Mouse (Mus musculus) liver, embryonic 14.5 days (tissue): ENCODE results near the gene 1700028K03Rik. TPM values are rescaled to one million over a fixed set of nuclear protein-coding genes. Genes with fewer than 3 reads are reported as not detected.

Source experiments
- ATAC-seq: fragments of 200-750 bp; cut with Nextera tagmentation; 2 replicates; pipeline ENCODE4 v1.8.0; 2017; ENCODE audit warnings: moderate number of reproducible peaks, mild to moderate bottlenecking, moderate library complexity; ENCODE audit not compliant: insufficient read depth
- DNase-seq, 3 experiments: peaks; one replicate each; pipeline ENCODE4 v3.0.0-alpha.2; 2012 to 2013; ENCODE audit warnings: low read depth in 3 of 3, low spot score in 3 of 3
- H3K27ac ChIP-seq: fragments of 300-500 bp; sonication (generic); 2 replicates; pipeline ENCODE4 v1.5.1; 2014; ENCODE audit warnings: moderate library complexity, mild to moderate bottlenecking, control low read depth, inconsistent platforms
- H3K27me3 ChIP-seq: fragments of 300-500 bp; sonication (generic); 2 replicates; pipeline ENCODE4 v1.6.1; 2014; ENCODE audit warnings: mild to moderate bottlenecking, low read length, moderate library complexity; ENCODE audit not compliant: control insufficient read depth, insufficient read depth
- H3K36me3 ChIP-seq: fragments of 300-500 bp; sonication (generic); replicated peaks from 2 replicates; pipeline ENCODE4 v1.6.1; 2014; ENCODE audit warnings: low read depth; ENCODE audit not compliant: control insufficient read depth, insufficient read depth
- H3K4me1 ChIP-seq, 2 experiments: fragments of 200-500 bp in 1 of 2; fragments of 300-500 bp in 1 of 2; sonication (generic) in 1 of 2; replicated peaks; 2 replicates each; pipeline ENCODE4 v1.6.1; 2012 to 2014; ENCODE audit warnings: antibody characterized with exemption in 1 of 2, inconsistent platforms in 1 of 2, low read length in 1 of 2; ENCODE audit not compliant: control insufficient read depth in 2 of 2, insufficient read depth in 2 of 2
- H3K4me2 ChIP-seq: fragments of 300-500 bp; sonication (generic); 2 replicates; pipeline ENCODE4 v1.6.1; 2014; ENCODE audit warnings: low read depth, mild to moderate bottlenecking, control low read depth, moderate library complexity
- H3K4me3 ChIP-seq, 2 experiments: fragments of 200-500 bp in 1 of 2; fragments of 300-500 bp in 1 of 2; sonication (generic) in 1 of 2; 2 replicates each; pipeline ENCODE4 v1.5.1; 2012 to 2014; ENCODE audit warnings: low read depth in 2 of 2, low read length in 2 of 2, mild to moderate bottlenecking in 2 of 2, control low read depth in 1 of 2, inconsistent platforms in 1 of 2, moderate library complexity in 1 of 2; ENCODE audit not compliant: insufficient read depth in 1 of 2
- H3K9ac ChIP-seq: fragments of 300-500 bp; sonication (generic); replicated peaks from 2 replicates; pipeline ENCODE4 v1.6.1; 2014; ENCODE audit warnings: mild to moderate bottlenecking, control low read depth, moderate library complexity
- H3K9me3 ChIP-seq: fragments of 300-500 bp; sonication (generic); 2 replicates; pipeline ENCODE4 v1.6.1; 2016; ENCODE audit warnings: low read length, mixed read lengths; ENCODE audit not compliant: control insufficient read depth
- CTCF ChIP-seq: IDR thresholded peaks from 2 replicates; pipeline ENCODE4 v1.5.1; 2016; ENCODE audit warnings: antibody characterized with exemption, low read depth, control low read depth
- EP300 ChIP-seq: IDR thresholded peaks from 2 replicates; pipeline ENCODE4 v1.6.1; 2016; ENCODE audit warnings: antibody characterized with exemption, low read depth
- WGBS: fragments of 180-500 bp; shearing (Covaris S2); extraction: QIAGEN DNeasy Blood & Tissue Kit; methylation state at CpG from one replicate; pipeline ENCODE4 v1.1.7; 2014; ENCODE audit not compliant: insufficient replicate concordance; 5-methylcytosine and 5-hydroxymethylcytosine counted together
- polyA plus RNA-seq, 2 experiments: library from polyadenylated mRNA; depleted of rRNA in 1 of 2; stranded (reverse) in 1 of 2; unstranded in 1 of 2; fragments of >200 nt; fragmentation: Nextera tagmentation in 1 of 2; extraction: Ambion mirVana in 1 of 2; gene quantifications; 2 replicates each; pipeline versions ENCODE4 v1.2.1 to v1.2.3; 2012 to 2014

1700028K03Rik gene
- polyA plus RNA-seq, 2 experiments = 0.01 TPM; not detected in 1

GRCm38 (mm10) chr5:107496047-107496446 is 38.5 kb upstream of the 1700028K03Rik start:
- WGBS = 68% methylated on average over 2 of the region's 2 CpGs
- ATAC-seq = no peak

DNA sequence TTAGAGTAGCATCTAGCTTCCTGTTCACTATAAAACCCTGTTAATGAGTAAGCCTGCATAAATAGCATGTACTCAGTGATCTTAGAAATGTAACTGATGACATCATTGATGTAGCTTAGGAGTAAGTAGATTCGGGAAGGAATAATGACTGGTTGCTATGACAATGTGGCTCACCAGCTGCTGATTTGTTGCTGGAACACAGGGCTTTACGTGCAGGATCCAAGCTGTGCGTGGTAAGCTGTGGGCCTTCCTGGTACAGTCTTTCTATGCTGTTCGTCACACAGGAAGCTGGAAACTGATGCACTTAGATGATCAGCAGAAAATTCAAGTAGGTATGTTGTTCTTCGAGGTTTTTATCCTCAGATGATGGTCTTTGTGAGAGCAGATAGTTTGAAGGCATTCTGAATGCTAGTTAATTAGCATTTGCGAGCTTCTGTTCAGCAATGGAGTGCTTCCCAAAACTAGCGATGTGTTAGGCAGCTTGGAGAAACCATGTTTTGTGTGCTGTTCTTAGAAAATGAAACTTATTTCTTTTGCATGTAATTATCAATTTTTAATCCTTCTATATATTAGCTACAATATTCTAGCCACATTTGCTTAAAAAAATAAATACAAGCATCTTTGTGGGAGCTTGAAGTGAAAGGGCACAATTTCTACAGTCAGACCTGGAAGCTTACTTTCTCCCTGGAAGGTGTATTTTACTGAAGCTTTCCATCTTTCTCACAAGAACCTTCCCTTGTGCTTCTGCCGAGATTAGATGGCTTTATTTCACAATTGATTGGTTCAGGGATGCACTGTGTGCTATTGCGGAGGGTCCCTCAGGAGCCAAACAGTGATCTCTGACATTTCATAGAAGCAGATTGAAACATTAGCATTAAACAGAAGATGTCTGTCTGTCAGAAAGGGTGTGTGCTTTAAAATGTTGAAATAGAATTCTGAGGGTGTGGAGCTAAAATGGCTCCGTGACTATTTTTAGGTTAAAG is 36.7 kb upstream of the 1700028K03Rik start:
- Histone ChIP-seq H3K9me3 (no peaks in the 10 kb centered on the region; the same call in 1 of the 2 replicates), H3K4me1 (no peaks in the 10 kb centered on the region), H3K36me3 (no peaks in the 10 kb centered on the region), H3K9ac (no peak overlapping the region), H3K27me3 (no peaks in the 10 kb centered on the region), H3K4me3 (no peak overlapping the region), H3K4me2 (no peak overlapping the region), H3K27ac (no peak overlapping the region)
- 65% methylated on average over 10 of the region's 10 CpGs for WGBS
- DNase-seq (no peak), ATAC-seq (no peak)
- TF ChIP-seq EP300 = no peak
- no peak for TF ChIP-seq CTCF

More at GRCm38 (mm10) chr5:107496047-107496446, 38.5 kb upstream of the 1700028K03Rik start:
- Histone ChIP-seq H3K27me3 (no peaks in the 10 kb centered on the region), H3K9me3 (no peaks in the 10 kb centered on the region; the same call in 1 of the 2 replicates), H3K9ac (no peak overlapping the region), H3K4me3 (no peak overlapping the region), H3K27ac (no peak overlapping the region), H3K4me2 (no peak overlapping the region), H3K4me1 (no peaks in the 10 kb centered on the region), H3K36me3 (no peaks in the 10 kb centered on the region)
- no peak for TF ChIP-seq CTCF
- TF ChIP-seq EP300 = no peak
- no peak for DNase-seq

- H3K36me3 ChIP-seq = no peaks in the 10 kb centered on the region
- H3K9ac ChIP-seq = no peak overlapping the region
- 71% methylated on average over 5 of the region's 5 CpGs for WGBS
- DNase-seq (no peak), ATAC-seq (no peak)
- no peaks in the 10 kb centered on the region for H3K4me1 ChIP-seq
- H3K4me2 ChIP-seq = no peak overlapping the region
- H3K4me3 ChIP-seq = no peak overlapping the region
- TF ChIP-seq EP300 (no peak), CTCF (no peak)
- H3K27ac ChIP-seq = no peak overlapping the region
- no peaks in the 10 kb centered on the region; the same call in 1 of the 2 replicates for H3K9me3 ChIP-seq
- H3K27me3 ChIP-seq = no peaks in the 10 kb centered on the region
Measured at GRCm38 (mm10) chr5:107498806-107499310, 35.7 kb upstream of the 1700028K03Rik start.

DNA sequence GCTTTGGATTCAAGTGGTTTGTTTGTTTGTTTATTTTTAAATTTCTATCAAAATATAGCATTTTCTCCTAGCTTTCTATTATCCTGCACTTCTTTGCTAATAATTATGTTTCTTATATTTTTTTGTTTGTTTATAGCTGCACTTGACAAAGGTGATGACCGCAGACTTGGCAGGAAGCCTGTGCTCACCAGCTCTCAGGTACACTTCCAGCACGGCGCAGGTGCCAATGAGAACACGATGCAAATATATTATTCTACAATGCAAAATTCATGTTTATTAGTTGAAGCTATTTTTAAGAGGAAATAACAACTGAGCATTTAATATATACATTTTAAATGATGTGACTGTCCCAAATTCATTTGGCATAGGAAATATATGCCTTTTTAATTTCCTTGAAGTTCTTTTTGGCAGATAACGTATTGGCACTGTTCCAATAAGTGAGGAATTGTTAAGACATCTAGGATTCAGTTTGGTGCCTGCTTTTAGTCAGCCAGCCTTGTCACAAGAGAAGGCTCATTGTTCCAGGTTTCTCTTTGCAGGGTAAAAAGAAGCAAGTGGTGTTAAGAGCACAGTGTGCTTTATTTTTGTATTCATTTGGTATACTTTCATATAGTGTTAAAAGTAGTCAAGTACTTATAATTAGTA is 34.5 kb upstream of the 1700028K03Rik start:
- 77% methylated on average over 5 of the region's 5 CpGs for WGBS
- no peak overlapping the region for H3K4me2 ChIP-seq
- no peak overlapping the region for H3K4me3 ChIP-seq
- DNase-seq = no peak
- no peak for ATAC-seq
- H3K27me3 ChIP-seq = no peaks in the 10 kb centered on the region
- no peak overlapping the region for H3K27ac ChIP-seq
- H3K9me3 ChIP-seq = no peaks in the 10 kb centered on the region
- no peak for TF ChIP-seq EP300
- TF ChIP-seq CTCF = no peak
- no peak overlapping the region for H3K9ac ChIP-seq
- H3K4me1 ChIP-seq = no peaks in the 10 kb centered on the region
- no peaks in the 10 kb centered on the region for H3K36me3 ChIP-seq

DNA sequence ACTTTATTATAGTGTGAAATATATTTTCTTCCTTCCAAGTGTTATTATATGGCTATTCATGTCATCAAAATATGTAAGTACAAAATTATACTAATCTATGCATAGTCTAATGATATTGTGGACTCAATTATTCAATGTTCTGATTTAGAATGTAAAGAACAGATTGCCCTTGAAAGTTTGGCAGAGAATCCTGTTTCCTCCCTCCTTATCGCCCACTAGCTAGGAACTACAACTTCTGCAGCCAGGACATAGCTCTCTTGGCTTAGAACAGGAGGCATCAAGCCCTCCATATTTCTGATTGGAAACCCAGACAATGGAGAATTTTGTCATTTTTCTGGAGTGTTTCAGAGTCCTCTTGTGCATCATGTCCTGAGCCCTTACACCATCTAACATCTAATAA is 33.8 kb upstream of the 1700028K03Rik start:
- no peak for DNase-seq
- no peak for TF ChIP-seq EP300
- TF ChIP-seq CTCF = no peak
- Histone ChIP-seq H3K36me3 (no peaks in the 10 kb centered on the region), H3K4me3 (no peak overlapping the region), H3K9me3 (no peaks in the 10 kb centered on the region), H3K27ac (no peak overlapping the region), H3K27me3 (no peaks in the 10 kb centered on the region), H3K4me1 (no peaks in the 10 kb centered on the region), H3K9ac (no peak overlapping the region), H3K4me2 (no peak overlapping the region)
- ATAC-seq = no peak
- 58% methylated on average over 1 of the region's 1 CpGs for WGBS
